Mouse (Mus musculus): ENCODE results near the gene Aes. TPM values are rescaled to one million over a fixed set of nuclear protein-coding genes. Genes with fewer than 3 reads are reported as not detected.

Gene Aes
- total RNA-seq, 1 experiment from 2014 or later: 183 TPM

DNA sequence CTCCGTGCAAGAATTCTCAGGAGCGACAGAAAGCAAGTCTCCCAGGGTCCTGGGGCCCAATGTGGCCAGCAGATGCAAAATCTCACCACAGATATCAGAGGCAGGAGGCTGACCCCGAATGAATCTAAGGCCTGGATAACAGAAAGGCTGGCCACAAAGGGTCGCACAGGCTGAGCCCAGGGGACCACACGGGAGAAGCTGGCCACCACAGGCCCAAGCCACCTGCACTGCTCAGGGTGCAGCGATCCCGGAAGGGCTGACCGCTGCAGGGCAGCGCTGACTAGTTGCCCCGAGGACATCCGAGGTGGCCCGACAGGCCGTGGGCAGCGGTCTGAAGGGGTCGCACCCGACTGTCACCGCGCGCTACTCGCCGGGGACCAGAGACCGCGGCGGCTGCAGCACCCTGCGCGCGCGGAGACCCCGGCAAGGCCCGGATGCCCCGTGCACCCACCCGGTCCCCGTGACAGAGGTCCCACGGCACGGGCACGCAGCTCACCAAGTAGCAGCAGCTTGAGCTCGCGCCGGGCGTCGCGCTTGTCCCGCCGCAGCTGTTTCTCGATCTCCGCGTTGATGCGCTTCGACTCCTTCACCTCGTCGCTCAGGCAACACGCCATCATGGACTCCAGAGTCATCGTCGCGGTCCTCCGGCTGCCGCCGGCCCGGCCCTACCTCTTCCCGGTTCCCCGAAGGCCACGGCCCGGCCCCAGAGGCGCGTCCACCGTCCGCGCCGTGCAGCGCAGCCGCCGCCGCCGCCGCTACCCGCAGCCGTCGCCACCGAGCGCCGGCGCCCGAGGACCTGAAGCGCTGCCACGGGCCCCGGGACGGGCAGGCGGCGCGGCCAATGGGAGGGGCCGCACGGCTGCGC is 14.8 kb upstream of the Aes start:
- no peak for ATAC-seq (replicated peaks; ENCODE audit: low read depth, poor library complexity, severe bottlenecking)

DNA sequence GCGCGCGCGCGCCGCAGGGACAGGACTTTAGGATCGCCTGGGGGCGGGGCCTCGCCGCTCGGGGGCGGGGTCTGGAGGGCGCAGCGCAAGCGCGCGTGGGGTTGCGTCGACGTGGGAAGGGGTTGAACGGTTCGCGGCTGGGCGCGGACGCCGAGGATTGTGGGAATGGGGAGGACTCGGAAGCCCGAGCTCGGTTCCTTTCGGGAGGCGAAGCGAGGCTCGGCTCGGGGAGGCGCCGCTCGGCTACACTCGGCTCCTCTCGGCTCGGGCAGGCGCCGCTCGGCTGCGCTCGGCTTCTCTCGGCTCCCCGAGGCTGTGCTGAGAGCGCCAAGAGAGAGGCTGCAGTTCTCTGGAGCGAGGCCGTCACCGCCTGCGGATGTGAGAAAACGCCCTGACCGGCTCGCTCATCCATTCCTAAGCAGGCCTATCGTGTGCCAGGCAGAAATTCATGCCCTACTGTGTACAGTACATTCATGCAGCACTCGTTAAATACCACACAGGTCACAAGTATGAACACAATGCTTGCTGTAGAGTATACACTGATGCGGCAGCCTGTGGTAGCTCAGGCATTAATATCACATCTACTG is 14.0 kb upstream of the Aes start, which contains the start of gene Gna11:
Gna11 (minus strand) TSS at position 30 of the 587 bp plus-strand sequence.
- ATAC-seq (replicated peaks; ENCODE audit: low read depth, poor library complexity, severe bottlenecking): peak; percentile 90

DNA sequence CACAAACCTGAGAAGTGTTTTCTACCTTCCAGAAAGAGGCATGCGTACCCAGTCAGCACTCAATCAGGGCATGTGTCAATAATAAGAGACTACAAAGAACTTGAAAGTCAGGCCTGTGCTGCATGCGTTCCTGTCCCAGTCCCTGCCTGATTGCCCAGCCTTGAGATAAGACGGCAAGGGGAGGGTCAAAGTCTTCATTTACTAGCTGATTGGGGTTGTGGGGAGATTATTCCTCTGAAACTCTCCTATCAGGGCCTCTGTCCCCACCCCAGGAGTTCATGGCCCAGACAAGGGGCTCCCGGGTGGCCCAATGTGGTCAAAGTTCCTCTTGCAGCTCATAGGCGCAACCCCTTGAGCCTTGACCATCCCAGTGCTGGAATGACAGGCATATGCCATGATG is 13.0 kb upstream of the Aes start:
- ATAC-seq (replicated peaks; ENCODE audit: low read depth, poor library complexity, severe bottlenecking): no peak

DNA sequence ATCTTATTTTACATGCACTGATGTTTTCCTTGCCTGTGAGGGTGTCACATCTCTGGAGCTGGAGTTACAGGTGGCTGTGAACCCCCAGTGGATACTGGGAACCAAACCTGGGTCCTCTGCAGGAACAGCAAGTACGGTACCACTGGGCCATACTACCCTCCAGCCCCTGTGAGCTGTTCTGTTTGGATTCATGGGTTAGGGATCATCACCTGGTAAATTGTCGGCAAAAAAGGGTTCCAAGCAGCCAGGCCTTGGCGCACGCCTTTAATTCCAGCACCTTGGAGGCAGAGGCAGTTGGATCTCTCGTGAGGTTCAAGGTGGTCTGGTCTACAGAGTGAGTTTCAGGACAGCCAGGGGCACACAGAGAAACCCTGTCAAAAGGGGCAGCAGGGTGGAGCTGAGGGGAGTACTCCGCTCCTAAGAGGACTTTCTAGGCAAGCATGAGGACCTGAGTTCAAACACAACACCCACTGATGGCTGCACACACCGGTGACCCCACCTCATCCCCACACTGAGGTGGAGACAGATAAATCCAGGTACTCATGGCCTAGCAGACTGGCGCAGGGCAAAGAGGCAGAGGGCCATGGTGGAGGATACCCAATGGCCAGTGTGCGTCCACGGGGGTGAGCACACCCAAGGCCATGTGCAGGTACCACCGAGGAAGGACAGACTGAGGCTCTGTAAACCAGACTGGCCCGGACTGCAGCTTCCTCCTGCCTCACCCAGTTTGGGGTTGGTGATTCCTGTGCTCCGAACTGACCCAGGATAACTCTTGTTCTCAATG is 12.3 kb upstream of the Aes start:
- no peak for ATAC-seq (replicated peaks; ENCODE audit: low read depth, poor library complexity, severe bottlenecking)

DNA sequence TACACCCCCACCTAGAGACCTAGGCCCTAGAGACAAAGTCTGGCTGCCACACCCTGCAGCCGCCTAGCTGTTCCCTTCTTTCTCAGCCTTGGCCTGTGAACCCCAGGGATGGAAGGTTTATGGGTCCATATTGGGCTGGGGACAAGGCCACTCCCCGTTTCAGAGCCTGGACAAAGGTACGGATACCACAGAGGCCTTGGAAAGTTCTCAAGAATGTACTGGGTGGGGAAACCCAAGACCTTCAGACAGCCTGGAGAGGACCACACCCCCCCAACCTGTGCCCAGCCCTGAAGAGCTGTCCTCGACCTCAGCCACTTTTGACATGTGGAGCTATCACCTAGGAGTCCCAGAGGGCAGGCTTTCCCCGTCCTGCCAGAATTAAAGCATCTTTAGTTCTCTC is 10.3 kb upstream of the Aes start:
- no peak for ATAC-seq (replicated peaks; ENCODE audit: low read depth, poor library complexity, severe bottlenecking)

DNA sequence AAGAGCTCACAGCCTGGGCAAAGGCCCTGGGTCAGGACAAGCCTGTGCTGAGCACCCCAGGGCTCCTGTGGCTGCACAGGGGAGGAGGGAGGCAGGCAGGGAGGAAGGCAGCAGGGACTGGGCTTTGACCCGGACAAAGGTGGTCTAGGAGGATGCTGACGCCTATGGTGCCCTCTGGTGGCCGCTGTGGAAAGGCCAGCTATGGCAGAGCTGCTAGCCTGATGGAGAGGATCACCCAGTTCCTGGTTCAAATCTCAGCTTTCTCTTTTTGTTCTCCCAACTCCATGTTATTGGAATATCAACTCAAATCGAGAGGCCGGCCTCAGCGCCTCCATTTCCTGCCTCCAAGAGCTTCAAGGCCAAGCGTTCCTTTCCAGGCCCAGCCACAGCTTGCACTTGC is 9.0 kb upstream of the Aes start:
- peak; percentile 51 for ATAC-seq (replicated peaks; ENCODE audit: low read depth, poor library complexity, severe bottlenecking)

DNA sequence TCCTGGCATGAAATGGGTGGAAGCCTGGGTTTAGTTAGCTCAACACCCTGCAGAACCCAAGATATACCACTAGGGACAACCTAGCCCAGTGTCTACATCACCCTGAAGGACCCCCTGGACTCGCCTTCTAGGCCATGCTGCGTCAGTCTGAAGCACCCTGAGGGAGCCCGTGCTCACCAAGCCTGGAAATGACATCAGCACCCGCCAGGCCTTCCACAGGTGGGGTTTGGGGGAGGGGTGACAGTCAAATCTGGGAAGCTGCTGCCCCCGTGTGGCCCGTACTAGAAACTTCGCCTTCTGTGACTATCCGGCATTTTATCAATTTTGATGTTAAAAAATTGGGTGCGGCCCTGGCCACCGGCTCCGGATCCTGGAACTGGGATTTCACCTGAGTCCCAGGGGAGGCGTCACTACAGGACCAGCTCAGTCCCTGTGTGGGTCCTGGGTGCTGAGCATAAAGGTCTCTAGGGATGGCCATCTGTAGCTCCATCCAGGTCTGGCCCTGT is 7.6 kb upstream of the Aes start:
- ATAC-seq (replicated peaks; ENCODE audit: low read depth, poor library complexity, severe bottlenecking): peak; percentile 79

DNA sequence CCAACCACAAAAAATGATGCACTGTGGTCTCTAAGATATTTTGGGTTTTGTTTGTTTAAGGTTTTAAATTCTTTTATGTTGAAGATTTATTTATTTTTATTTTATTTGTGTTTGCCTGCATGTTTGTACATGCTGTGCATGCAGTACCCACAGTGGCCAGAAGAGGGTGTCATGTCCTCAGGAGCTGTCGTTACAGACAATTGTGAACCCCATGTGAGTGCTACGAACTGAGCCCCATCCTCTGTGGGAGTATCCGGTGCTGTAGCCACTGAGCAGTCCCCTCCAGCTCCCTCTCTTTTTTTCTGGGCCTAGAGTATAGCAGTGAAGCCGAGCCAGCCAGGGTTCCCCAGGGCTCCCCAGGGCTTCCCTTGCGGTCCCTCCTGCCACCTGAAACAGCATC is 6.1 kb upstream of the Aes start:
- no peak for ATAC-seq (replicated peaks; ENCODE audit: low read depth, poor library complexity, severe bottlenecking)

DNA sequence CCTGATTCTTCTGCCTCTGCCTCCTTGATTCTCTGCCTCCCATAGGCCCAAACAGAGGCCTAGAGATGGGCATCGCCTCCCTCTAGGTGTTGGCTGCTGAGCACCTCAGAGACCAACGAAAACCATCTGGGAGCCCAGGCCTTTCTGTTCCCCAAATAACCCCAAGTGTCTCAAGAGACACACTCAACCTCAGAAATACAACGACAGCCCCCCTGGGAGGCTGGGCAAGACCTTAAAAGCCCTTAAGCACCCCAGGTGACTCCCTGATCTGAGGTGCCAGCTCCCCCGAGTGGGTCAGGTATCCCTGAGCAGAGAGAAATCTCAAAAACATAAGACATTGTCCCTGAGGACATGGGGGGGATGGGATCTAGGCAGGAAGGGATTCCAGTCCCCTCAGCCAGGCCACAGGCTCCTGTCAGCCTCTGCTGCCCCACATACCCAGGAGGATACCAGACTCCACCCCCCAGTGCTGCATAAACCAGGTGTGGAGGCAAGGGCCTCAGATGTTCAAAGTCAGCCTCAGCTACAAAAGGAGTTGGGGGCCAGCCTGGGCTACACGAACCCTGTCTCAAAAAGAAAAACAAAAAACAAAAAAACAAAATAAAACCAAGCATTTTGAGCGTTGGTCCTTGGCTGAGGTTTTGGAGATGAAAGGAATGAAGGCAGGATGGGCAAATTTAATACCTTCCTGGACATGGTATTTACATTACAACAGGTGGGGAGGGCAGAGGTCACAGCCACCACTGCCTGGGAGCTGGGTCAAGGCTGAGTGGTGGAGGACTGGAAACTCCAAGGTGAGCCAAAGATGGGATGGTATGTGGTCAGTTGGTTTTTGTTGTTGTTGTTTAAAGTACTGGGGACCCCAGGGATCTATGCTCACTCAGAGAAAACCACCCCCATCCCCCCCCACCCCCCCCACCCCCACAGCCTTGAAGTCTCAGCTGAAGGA is 5.2 kb upstream of the Aes start:
- ATAC-seq (replicated peaks; ENCODE audit: low read depth, poor library complexity, severe bottlenecking): no peak

DNA sequence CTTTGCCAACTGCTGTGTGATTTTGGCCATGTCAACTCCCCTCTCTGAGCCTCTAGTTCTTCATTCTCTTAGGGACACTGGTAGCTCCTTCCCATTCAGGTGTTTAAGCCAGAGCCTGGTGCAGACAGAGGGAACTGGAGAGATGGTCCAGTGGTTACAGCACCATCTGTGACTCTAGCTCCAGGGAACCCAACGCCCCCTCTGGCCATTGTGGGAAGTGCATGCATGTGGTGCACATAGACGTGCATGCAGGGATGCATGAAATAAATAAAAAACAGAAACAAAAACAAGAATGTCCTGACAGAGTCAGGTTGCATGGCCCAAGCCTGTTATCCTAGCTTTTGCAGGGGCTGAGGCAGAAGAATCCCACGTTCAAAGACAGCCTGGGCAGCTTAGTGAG is 3.0 kb upstream of the Aes start:
- ATAC-seq (replicated peaks; ENCODE audit: low read depth, poor library complexity, severe bottlenecking): no peak

DNA sequence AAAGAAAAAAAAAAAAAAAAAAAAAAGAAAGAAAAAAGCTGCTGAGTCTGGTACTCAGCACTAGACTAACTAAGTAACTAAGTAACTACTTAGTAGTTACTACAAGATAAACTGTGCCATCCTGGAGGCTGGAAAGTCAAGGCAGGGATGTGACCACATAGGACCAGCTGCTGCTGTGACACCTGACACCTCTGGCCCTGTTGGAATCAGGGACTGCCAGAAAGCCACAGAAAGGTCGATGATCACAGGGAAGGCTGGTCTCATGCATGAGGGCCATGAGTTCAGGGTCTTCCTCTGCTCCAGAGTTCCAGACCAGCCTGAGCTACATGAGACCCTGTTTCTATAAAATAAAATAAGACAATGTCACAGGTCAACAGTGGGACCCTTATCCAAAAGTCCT is 1.8 kb upstream of the Aes start:
- no peak for ATAC-seq (replicated peaks; ENCODE audit: low read depth, poor library complexity, severe bottlenecking)

DNA sequence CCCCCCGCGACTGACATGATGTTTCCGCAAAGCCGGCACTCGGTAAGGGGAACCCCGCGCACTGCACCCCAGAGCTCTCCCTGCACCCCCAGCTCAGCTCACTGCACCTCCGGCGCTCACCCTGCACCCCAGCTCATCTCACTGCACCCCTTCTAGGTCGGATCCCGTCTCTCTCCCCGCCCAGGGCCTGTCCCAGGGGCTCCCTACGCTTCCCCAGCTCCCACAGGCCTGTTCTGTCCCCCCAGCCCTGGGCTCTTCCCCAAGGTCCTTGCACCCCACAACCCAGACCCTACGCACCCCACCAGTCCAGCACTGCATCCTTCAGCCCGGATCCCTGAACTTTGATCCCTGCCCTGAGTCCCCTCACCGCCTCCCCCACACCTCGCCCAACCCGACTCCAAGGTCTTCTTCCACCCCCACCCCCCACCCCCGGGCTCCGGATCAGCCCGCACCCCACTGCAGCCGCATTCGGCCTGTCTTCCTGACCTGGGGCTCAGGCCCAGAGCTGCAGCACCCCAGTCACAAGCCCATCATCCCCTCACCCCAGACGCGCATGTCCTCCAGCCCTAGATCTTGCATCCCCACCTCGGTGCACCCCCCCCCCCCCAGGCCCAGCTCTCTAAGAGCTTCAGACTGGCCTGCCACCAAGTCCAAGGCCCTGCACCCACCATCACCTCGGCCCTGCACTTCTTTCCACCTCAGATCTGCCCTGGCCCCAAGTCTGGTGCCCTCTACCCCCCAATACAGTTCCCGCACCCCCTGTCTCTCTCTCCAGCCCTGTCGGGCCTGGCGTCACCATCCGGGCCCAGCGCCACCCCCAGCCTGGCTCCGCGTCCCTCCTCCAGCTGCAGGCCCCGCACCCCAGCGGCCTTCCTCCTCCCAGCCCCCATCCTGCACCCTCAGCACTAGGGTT is 595 bp downstream of the Aes start:
- ATAC-seq (replicated peaks; ENCODE audit: low read depth, poor library complexity, severe bottlenecking): peak; percentile 51

DNA sequence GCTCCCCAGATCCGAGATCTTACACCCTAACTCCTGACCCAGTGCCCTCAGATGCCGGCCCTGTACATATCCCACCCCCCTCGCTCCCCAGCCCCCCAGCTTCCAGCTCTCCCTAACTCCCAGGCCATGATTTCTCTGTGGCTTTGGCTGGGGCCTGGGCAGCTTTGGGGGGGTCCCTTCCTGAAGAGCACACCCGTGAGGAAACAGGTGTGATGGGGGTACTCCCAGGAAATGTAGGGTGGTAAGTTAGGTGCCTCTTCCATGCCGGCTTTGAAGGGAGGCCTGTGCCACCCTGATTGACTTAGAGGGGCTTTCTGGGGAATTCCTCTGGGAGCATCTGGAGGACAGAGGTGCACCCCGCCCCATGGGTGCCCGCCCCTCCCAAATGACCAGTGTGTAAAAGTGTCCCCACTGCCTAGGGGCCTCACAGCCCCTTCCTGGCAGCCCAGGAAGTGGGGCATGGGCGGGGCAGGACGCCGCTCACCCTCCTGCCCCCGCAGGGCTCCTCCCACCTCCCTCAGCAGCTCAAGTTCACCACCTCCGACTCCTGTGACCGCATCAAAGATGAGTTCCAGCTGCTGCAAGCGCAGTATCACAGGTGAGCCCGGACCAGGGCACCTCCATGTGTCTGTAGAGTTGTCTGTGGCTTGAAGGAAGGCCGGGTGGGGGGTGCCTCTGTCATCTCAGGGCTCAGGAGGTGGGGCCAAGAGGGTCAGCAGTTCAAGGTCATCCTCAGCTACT is 1.6 kb downstream of the Aes start:
- ATAC-seq (replicated peaks; ENCODE audit: low read depth, poor library complexity, severe bottlenecking): peak; percentile 61

DNA sequence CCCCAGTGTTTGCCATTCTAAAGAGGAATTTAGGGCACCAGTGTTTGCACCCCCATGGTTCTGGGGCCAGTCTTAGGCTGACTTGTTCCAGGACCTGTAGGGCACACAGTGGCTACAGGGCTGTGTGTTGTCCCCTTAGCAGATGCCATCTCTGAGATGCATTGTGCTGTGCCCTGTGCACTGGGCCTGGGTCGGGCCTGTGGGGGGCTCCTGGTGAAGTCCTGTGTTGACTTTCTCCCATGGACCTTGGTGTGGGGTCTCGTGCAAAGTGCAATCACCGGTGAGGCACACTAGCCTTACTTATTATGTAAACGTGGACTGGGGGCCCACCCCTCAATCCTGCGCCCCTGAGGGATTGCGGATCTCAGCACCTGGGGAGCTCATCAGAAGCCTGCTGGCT is 3.1 kb downstream of the Aes start:
- ATAC-seq (replicated peaks; ENCODE audit: low read depth, poor library complexity, severe bottlenecking): no peak

DNA sequence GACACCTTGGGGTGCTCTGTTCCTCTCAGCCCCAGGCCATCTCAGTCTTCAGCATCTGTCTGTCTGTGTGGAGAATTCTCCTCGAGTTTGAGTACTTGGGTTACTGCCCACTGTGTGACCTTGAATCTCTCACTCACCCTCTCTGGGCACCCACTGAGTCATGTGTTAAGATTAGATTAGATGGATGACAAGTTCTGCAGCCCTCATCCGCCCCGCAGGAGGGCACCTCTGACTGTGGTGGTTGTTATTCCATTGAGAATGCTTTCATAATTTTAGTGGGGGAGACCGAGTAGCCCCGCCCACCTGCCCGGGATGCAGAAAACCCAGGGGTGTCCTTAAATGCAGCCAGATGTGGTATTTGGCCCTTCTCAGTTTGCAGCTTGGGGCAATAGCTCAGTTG is 4.2 kb downstream of the Aes start:
- no peak for ATAC-seq (replicated peaks; ENCODE audit: low read depth, poor library complexity, severe bottlenecking)

DNA sequence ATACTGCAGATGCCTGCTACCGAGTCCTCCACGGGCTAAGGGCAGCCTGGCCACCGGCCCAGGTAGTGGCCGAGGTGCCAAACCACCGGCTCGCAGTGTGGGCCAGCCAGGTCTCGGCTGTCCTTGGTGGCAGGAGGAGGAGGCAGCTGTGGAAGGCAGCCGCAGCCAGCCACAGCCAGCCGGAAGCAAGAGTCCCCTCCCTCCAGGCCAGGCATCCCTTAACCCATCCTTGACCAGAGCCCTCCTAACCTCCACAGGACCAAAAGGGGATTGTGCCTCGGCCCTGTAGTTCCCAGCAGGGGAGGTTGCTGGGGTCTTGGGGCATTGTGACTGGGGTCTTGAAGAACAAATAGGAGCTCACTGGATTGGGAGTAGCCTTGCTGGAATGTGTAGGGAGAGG is 4.9 kb downstream of the Aes start:
- ATAC-seq (replicated peaks; ENCODE audit: low read depth, poor library complexity, severe bottlenecking): no peak

DNA sequence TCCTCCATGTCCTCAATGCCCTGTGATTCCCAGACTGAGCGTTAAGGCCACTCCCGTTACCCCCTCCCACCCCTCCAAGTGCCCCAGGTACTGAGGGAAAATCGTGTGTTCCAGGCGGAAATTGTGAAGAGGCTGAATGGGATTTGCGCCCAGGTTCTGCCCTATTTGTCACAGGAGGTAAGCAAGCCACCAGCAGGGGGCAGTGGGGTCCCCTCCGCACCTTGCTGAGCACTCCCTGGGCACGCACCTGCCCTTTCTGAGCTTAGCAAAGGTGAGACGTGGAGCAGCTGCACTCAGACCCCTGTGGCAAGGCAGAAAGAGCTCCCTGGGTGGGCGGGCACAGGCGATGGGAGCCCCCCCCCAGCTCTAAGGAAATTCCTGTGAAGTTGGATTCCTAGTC is 5.4 kb downstream of the Aes start:
- no peak for ATAC-seq (replicated peaks; ENCODE audit: low read depth, poor library complexity, severe bottlenecking)
